Mouse (Mus musculus) limb, embryonic 11.5 days (tissue): ENCODE measurements around the gene Phf21a. TPM values are rescaled to one million over a fixed set of nuclear protein-coding genes. Genes with fewer than 3 reads are reported as not detected.
"Not testable (repeated sequence)": the region's sequence is repeated elsewhere in the genome, so short reads cannot be mapped to it uniquely, and the experiment has no call there.

ENCODE experiments used
- ATAC-seq: fragments of 200-750 bp; cut with Nextera tagmentation; 2 replicates; pipeline ENCODE4 v1.8.0; 2017; ENCODE audit warnings: low read depth; ENCODE audit not compliant: insufficient number of reproducible peaks, low FRiP score, low TSS enrichment
- DNase-seq: peaks from one replicate; pipeline ENCODE4 v3.0.0-alpha.2; 2015; ENCODE audit warnings: low spot score
- H3K27ac ChIP-seq: fragments of 300-500 bp; sonication (generic); replicated peaks from 2 replicates; pipeline ENCODE4 v1.5.1; 2014; ENCODE audit warnings: low read depth, mild to moderate bottlenecking, low read length
- H3K27me3 ChIP-seq: fragments of 300-500 bp; sonication (generic); 2 replicates; pipeline ENCODE4 v1.6.1; 2014; ENCODE audit warnings: mild to moderate bottlenecking, low read length, mixed read lengths; ENCODE audit not compliant: control insufficient read depth, insufficient read depth
- H3K36me3 ChIP-seq: fragments of 300-500 bp; sonication (generic); 2 replicates; pipeline ENCODE4 v1.6.1; 2014; ENCODE audit warnings: mild to moderate bottlenecking, low read length, moderate library complexity, mixed read lengths; ENCODE audit not compliant: control insufficient read depth, insufficient read depth
- H3K4me1 ChIP-seq: fragments of 300-500 bp; sonication (generic); 2 replicates; pipeline ENCODE4 v1.6.1; 2014; ENCODE audit warnings: low read length, mixed read lengths; ENCODE audit not compliant: control insufficient read depth, insufficient read depth
- H3K4me2 ChIP-seq: fragments of 300-500 bp; sonication (generic); 2 replicates; pipeline ENCODE4 v1.6.1; 2014; ENCODE audit warnings: low read depth, mild to moderate bottlenecking, moderate library complexity; ENCODE audit not compliant: severe bottlenecking
- H3K4me3 ChIP-seq: fragments of 300-500 bp; sonication (generic); 2 replicates; pipeline ENCODE4 v1.5.1; 2014; ENCODE audit warnings: low read depth, low read length
- H3K9ac ChIP-seq: fragments of 300-500 bp; sonication (generic); 2 replicates; pipeline ENCODE4 v1.6.1; 2014; ENCODE audit warnings: mild to moderate bottlenecking, low read length
- H3K9me3 ChIP-seq: fragments of 300-500 bp; sonication (generic); 2 replicates; pipeline ENCODE4 v1.6.1; 2016; ENCODE audit warnings: low read length; ENCODE audit not compliant: control insufficient read depth
- WGBS: fragments of 180-500 bp; shearing (Covaris S2); extraction: QIAGEN DNeasy Blood & Tissue Kit; methylation state at CpG from one replicate; pipeline ENCODE4 v1.1.7; 2014; 5-methylcytosine and 5-hydroxymethylcytosine counted together
- polyA plus RNA-seq: library from polyadenylated mRNA; unstranded; fragments of >200 nt; fragmentation: Nextera tagmentation; extraction: Ambion mirVana; gene quantifications from 2 replicates; pipeline ENCODE4 v1.2.1, GENCODE M21; 2014

Gene Phf21a
- polyA plus RNA-seq, 1 experiment from 2014 or later, result 38.7 TPM

DNA sequence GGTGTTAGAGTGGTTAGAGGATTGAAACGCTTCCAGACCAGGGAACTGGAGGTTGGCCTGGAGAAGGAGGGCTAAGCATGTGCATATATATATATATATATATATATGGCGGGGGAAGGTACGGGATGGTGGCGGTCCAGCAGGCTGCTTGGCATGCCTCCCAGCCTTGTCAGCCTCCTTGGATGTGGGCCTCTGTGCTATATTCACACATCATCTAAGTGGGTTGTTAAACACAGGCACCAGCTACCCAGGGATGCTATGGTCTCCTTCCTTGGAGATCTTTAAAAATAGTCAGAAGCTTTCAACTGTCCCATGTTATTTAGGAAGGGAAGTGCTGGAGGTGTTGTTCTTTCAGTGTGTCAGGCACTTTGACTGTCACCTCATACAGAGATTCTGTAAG lies 3.1 kb upstream of the Phf21a start:
- Histone ChIP-seq H3K27me3 (no peaks in the 10 kb centered on the region), H3K36me3 (no peaks in the 10 kb centered on the region), H3K9ac (no peak overlapping the region), H3K27ac (no peak overlapping the region), H3K9me3 (no peaks in the 10 kb centered on the region), H3K4me3 (no peak overlapping the region), H3K4me2 (no peak overlapping the region), H3K4me1 (no peaks in the 10 kb centered on the region)
- WGBS, result 87% methylated on average over 4 of the region's 4 CpGs
- no peak for DNase-seq
- no peak for ATAC-seq

- not testable (repeated sequence) for H3K9me3 ChIP-seq, H3K4me1 ChIP-seq, H3K36me3 ChIP-seq, H3K4me3 ChIP-seq, DNase-seq, H3K27me3 ChIP-seq, H3K27ac ChIP-seq, H3K9ac ChIP-seq, ATAC-seq, H3K4me2 ChIP-seq
- 92% methylated on average over 2 of the region's 2 CpGs for WGBS
Observed at GRCm38 (mm10) chr2:92093503-92093902, 586 bp downstream of the Phf21a start.

- no peaks in the 10 kb centered on the region for H3K4me1 ChIP-seq
- H3K36me3 ChIP-seq, result no peaks in the 10 kb centered on the region
- no peak for ATAC-seq
- no peak overlapping the region for H3K27ac ChIP-seq
- no peak overlapping the region for H3K9ac ChIP-seq
- no peak overlapping the region for H3K4me2 ChIP-seq
- no peaks in the 10 kb centered on the region for H3K9me3 ChIP-seq
- no peak overlapping the region for H3K4me3 ChIP-seq
- 50% methylated on average over 8 of the region's 8 CpGs for WGBS
- H3K27me3 ChIP-seq, result no peaks in the 10 kb centered on the region
- no peak for DNase-seq
Observed at GRCm38 (mm10) chr2:92094078-92094477, 1.2 kb downstream of the Phf21a start.

DNA sequence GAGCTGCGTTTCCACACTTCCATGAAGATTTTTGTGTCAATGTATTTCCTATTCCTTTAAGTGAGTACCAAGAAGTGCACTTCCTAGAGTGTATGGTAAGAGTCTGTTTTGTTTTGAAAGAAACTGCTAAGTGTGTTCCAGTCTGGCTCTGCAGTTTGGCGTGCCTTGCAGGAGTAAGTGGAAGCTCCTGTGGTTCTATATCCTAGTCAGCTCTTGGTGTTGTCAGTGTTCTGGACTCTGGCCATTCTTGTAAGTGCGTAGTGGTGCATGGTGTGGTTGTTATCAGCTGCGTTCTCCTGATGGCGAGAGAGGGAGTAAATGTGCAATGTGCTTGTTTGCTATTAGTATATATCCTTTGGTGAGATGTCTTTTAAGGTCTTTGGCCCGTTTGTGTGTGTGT lies 7.9 kb downstream of the Phf21a start:
- no peak overlapping the region for H3K4me3 ChIP-seq
- no peaks in the 10 kb centered on the region for H3K36me3 ChIP-seq
- no peak overlapping the region for H3K27ac ChIP-seq
- no peaks in the 10 kb centered on the region for H3K9me3 ChIP-seq
- H3K4me1 ChIP-seq, result no peaks in the 10 kb centered on the region
- ATAC-seq (no peak), DNase-seq (no peak)
- WGBS, result 91% methylated on average over 6 of the region's 6 CpGs
- H3K27me3 ChIP-seq, result no peaks in the 10 kb centered on the region
- H3K9ac ChIP-seq, result no peak overlapping the region
- no peak overlapping the region for H3K4me2 ChIP-seq

DNA sequence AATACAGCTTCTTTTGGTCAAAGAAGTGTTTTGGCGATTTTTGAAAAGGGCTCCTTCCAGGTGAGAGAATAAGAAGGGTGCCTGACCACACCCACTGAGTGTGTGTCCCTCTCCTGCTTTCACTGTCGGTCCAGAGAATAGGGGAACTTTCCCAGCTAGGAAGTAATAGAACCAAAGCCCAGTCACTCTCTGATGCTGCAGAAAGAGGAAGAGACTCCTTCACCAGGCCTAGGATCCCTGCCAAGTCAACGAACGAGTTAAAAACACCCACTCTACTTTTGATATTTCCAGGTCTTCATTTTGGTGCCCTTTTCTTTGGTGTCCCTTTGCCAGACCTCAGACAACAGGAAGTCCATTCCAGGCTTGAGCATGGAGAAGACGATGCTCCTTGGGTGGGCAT lies 31.6 kb downstream of the Phf21a start:
- Histone ChIP-seq H3K9me3 (no peaks in the 10 kb centered on the region), H3K9ac (no peak overlapping the region), H3K4me3 (no peak overlapping the region), H3K4me2 (no peak overlapping the region), H3K4me1 (no peaks in the 10 kb centered on the region), H3K27ac (no peak overlapping the region), H3K36me3 (no peaks in the 10 kb centered on the region), H3K27me3 (no peaks in the 10 kb centered on the region)
- ATAC-seq, result no peak
- 79% methylated on average over 5 of the region's 5 CpGs for WGBS
- no peak for DNase-seq

GRCm38 (mm10) chr2:92125330-92125729 lies 32.4 kb downstream of the Phf21a start:
- Histone ChIP-seq H3K27me3 (no peaks in the 10 kb centered on the region), H3K4me3 (no peak overlapping the region), H3K27ac (no peak overlapping the region), H3K4me2 (no peak overlapping the region), H3K36me3 (no peaks in the 10 kb centered on the region), H3K4me1 (no peaks in the 10 kb centered on the region), H3K9me3 (no peaks in the 10 kb centered on the region), H3K9ac (no peak overlapping the region)
- ATAC-seq (no peak), DNase-seq (no peak)
- 91% methylated on average over 8 of the region's 8 CpGs for WGBS

DNA sequence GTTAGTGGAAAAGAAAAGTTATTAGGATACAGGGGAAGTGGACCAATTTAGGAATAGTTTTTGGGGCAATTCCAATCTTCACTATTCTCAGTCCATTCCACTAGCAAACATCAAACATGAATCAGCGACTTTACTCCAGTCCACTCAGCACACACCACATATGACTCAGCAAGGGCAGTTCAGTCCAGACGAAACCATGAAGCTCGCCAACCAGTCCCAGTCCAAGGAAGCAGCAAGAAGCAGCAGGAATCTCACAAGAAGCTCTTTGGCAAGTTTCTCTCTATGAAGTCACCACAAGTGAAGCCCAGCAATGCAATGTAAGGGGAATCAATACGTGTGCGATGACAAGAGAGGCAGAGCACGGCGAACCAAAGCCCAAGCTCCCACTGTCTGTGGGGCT lies 37.2 kb downstream of the Phf21a start:
- ATAC-seq (no peak), DNase-seq (no peak)
- Histone ChIP-seq H3K9ac (no peak overlapping the region), H3K9me3 (no peaks in the 10 kb centered on the region), H3K4me2 (no peak overlapping the region), H3K36me3 (no peaks in the 10 kb centered on the region), H3K4me3 (no peak overlapping the region), H3K4me1 (no peaks in the 10 kb centered on the region), H3K27ac (no peak overlapping the region), H3K27me3 (no peaks in the 10 kb centered on the region)
- WGBS, result 90% methylated on average over 7 of the region's 7 CpGs

DNA sequence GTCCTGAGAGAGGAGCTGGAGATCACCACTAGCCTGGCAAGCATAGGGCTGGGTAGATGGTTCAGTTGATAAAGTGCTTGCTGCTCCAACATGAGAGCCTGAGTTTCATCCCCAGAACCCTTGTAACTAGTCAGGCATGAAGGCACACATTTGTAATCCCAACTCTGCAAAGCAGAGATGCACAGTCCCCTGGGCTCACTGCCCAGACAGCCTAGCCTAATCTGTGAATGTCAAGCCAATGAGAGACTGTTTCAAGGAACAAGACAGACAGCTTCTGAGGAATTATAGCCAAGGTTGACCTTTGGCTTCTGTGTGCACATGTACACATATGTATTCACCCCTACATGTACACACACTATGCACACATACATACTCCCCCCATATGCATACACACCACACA lies 45.8 kb downstream of the Phf21a start:
- H3K9ac ChIP-seq, result no peak overlapping the region
- no peak overlapping the region for H3K27ac ChIP-seq
- H3K36me3 ChIP-seq, result no peaks in the 10 kb centered on the region
- DNase-seq (no peak), ATAC-seq (no peak)
- no peaks in the 10 kb centered on the region for H3K27me3 ChIP-seq
- H3K4me2 ChIP-seq, result no peak overlapping the region
- H3K4me3 ChIP-seq, result no peak overlapping the region
- H3K4me1 ChIP-seq, result peaks cover 7% of the 10 kb centered on the region
- H3K9me3 ChIP-seq, result no peaks in the 10 kb centered on the region

GRCm38 (mm10) chr2:92139365-92139764 lies 46.4 kb downstream of the Phf21a start:
- H3K4me1 ChIP-seq, result peaks cover 7% of the 10 kb centered on the region
- H3K9me3 ChIP-seq, result no peaks in the 10 kb centered on the region
- no peak overlapping the region for H3K4me3 ChIP-seq
- no peak overlapping the region for H3K9ac ChIP-seq
- no peak for DNase-seq
- no peak for ATAC-seq
- H3K27ac ChIP-seq, result no peak overlapping the region
- no peak overlapping the region for H3K4me2 ChIP-seq
- H3K36me3 ChIP-seq, result no peaks in the 10 kb centered on the region
- no peaks in the 10 kb centered on the region for H3K27me3 ChIP-seq
